Mouse (Mus musculus): ENCODE data around the gene Myo15. TPM values are rescaled to one million over a fixed set of nuclear protein-coding genes. Genes with fewer than 3 reads are reported as not detected.
"Not testable (repeated sequence)": the region's sequence is repeated elsewhere in the genome, so short reads cannot be mapped to it uniquely, and the experiment has no call there.

Myo15 gene
- total RNA-seq (2021) = under 1 TPM in 1 of 2 experiments, not detected in 1; 0.06 TPM

- intact Hi-C loops (cut with DNase I) = no loop called here
- DNase-seq (ENCODE audit: low spot score) = no peak
Measured at GRCm38 (mm10) chr11:60469039-60469438, at the start of gene Myo15. Gene Myo15, plus strand, starts transcription at chr11:60469339.

GRCm38 (mm10) chr11:60422046-60422668 is 47.0 kb upstream of the Myo15 start:
- intact Hi-C loops (cut with DNase I) = no loop called here
- DNase-seq (ENCODE audit: low spot score) = no peak

- intact Hi-C loops (cut with DNase I) = no loop called here
- DNase-seq (ENCODE audit: low spot score) = no peak
Measured at GRCm38 (mm10) chr11:60423006-60423405, 46.1 kb upstream of the Myo15 start.

- DNase-seq (ENCODE audit: low spot score) = no peak
- intact Hi-C loops (cut with DNase I) = no loop called here
Measured at GRCm38 (mm10) chr11:60426417-60426816, 42.7 kb upstream of the Myo15 start.

GRCm38 (mm10) chr11:60427628-60428027 is 41.5 kb upstream of the Myo15 start:
- intact Hi-C loops (cut with DNase I) = no loop called here
- no peak for DNase-seq (ENCODE audit: low spot score)

- intact Hi-C loops (cut with DNase I) = no loop called here
- DNase-seq (ENCODE audit: low spot score) = no peak
Measured at GRCm38 (mm10) chr11:60433501-60433900, 35.6 kb upstream of the Myo15 start.

GRCm38 (mm10) chr11:60435133-60435532 is 34.0 kb upstream of the Myo15 start:
- no peak for DNase-seq (ENCODE audit: low spot score)
- intact Hi-C loops (cut with DNase I) = no loop called here

- DNase-seq (ENCODE audit: low spot score) = no peak
- intact Hi-C loops (cut with DNase I) = no loop called here
Measured at GRCm38 (mm10) chr11:60436618-60437017, 32.5 kb upstream of the Myo15 start.

- DNase-seq (ENCODE audit: low spot score); intact Hi-C loops (cut with DNase I): not testable (repeated sequence)
Measured at GRCm38 (mm10) chr11:60439621-60440020, 29.5 kb upstream of the Myo15 start.

- no peak for DNase-seq (ENCODE audit: low spot score)
- intact Hi-C loops (cut with DNase I) = no loop called here
Measured at GRCm38 (mm10) chr11:60440176-60440575, 29.0 kb upstream of the Myo15 start.

- intact Hi-C loops (cut with DNase I) = no loop called here
- no peak for DNase-seq (ENCODE audit: low spot score)
Measured at GRCm38 (mm10) chr11:60442896-60443295, 26.2 kb upstream of the Myo15 start.

- no peak for DNase-seq (ENCODE audit: low spot score)
- intact Hi-C loops (cut with DNase I) = no loop called here
Measured at GRCm38 (mm10) chr11:60444007-60444406, 25.1 kb upstream of the Myo15 start.

GRCm38 (mm10) chr11:60454080-60454744 is 14.9 kb upstream of the Myo15 start, which contains the start of gene Drg2:
Gene Drg2, plus strand, starts transcription at chr11:60454591.
- DNase-seq (ENCODE audit: low spot score) = peak; percentile 69
- intact Hi-C loops (cut with DNase I) = no loop called here

- no peak for DNase-seq (ENCODE audit: low spot score)
- intact Hi-C loops (cut with DNase I) = no loop called here
Measured at GRCm38 (mm10) chr11:60454745-60455087, 14.4 kb upstream of the Myo15 start.

GRCm38 (mm10) chr11:60457973-60458372 is 11.2 kb upstream of the Myo15 start:
- intact Hi-C loops (cut with DNase I) = no loop called here
- no peak for DNase-seq (ENCODE audit: low spot score)

- DNase-seq (ENCODE audit: low spot score) = no peak
- intact Hi-C loops (cut with DNase I) = no loop called here
Measured at GRCm38 (mm10) chr11:60465943-60466380, 3.2 kb upstream of the Myo15 start.

- no peak for DNase-seq (ENCODE audit: low spot score)
- intact Hi-C loops (cut with DNase I) = no loop called here
Measured at GRCm38 (mm10) chr11:60470743-60471142, 1.6 kb downstream of the Myo15 start.

- no peak for DNase-seq (ENCODE audit: low spot score)
- intact Hi-C loops (cut with DNase I) = no loop called here
Measured at GRCm38 (mm10) chr11:60474534-60474933, 5.4 kb downstream of the Myo15 start.

- intact Hi-C loops (cut with DNase I) = no loop called here
- DNase-seq (ENCODE audit: low spot score) = no peak
Measured at GRCm38 (mm10) chr11:60475668-60476362, 6.7 kb downstream of the Myo15 start.

GRCm38 (mm10) chr11:60478121-60478520 is 9.0 kb downstream of the Myo15 start:
- no peak for DNase-seq (ENCODE audit: low spot score)
- intact Hi-C loops (cut with DNase I) = no loop called here

- DNase-seq (ENCODE audit: low spot score) = no peak
- intact Hi-C loops (cut with DNase I) = no loop called here
Measured at GRCm38 (mm10) chr11:60486267-60486666, 17.1 kb downstream of the Myo15 start.

All from heart, postnatal 25 days (tissue).